Mouse (Mus musculus) intestine, embryonic 14.5 days (tissue): ENCODE measurements around the gene Pxylp1. TPM values are rescaled to one million over a fixed set of nuclear protein-coding genes. Genes with fewer than 3 reads are reported as not detected.

Source experiments
- ATAC-seq: fragments of 200-750 bp; cut with Nextera tagmentation; replicated peaks from 2 replicates; pipeline ENCODE4 v1.8.0; 2017; ENCODE audit warnings: low read depth, moderate number of reproducible peaks, moderate TSS enrichment, moderate library complexity; ENCODE audit not compliant: low FRiP score, low TSS enrichment
- DNase-seq: peaks from one replicate; pipeline ENCODE4 v3.0.0-alpha.2; 2018; ENCODE audit warnings: low spot score
- H3K27ac ChIP-seq: fragments of 300-500 bp; sonication (generic); 2 replicates; pipeline ENCODE4 v1.5.1; 2014; ENCODE audit warnings: low read depth, mild to moderate bottlenecking, control low read depth
- H3K27me3 ChIP-seq: fragments of 300-500 bp; sonication (generic); replicated peaks from 2 replicates; pipeline ENCODE4 v1.6.1; 2014; ENCODE audit warnings: low read length, control low read depth; ENCODE audit not compliant: control insufficient read depth, insufficient read depth
- H3K36me3 ChIP-seq: fragments of 300-500 bp; sonication (generic); 2 replicates; pipeline ENCODE4 v1.6.1; 2014; ENCODE audit warnings: low read length, control low read depth; ENCODE audit not compliant: control insufficient read depth, insufficient read depth
- H3K4me1 ChIP-seq: fragments of 300-500 bp; sonication (generic); replicated peaks from 2 replicates; pipeline ENCODE4 v1.6.1; 2014; ENCODE audit warnings: low read length, control low read depth, mixed read lengths; ENCODE audit not compliant: control insufficient read depth, insufficient read depth
- H3K4me2 ChIP-seq: fragments of 300-500 bp; sonication (generic); 2 replicates; pipeline ENCODE4 v1.6.1; 2014; ENCODE audit warnings: low read length
- H3K4me3 ChIP-seq: fragments of 300-500 bp; sonication (generic); 2 replicates; pipeline ENCODE4 v1.5.1; 2014; ENCODE audit warnings: low read depth, low read length, control low read depth, mixed read lengths
- H3K9ac ChIP-seq: fragments of 300-500 bp; sonication (generic); 2 replicates; pipeline ENCODE4 v1.6.1; 2014; ENCODE audit warnings: mild to moderate bottlenecking, low read length
- H3K9me3 ChIP-seq: fragments of 300-500 bp; sonication (generic); 2 replicates; pipeline ENCODE4 v1.6.1; 2016; ENCODE audit warnings: low read length, control low read depth; ENCODE audit not compliant: control insufficient read depth
- WGBS: fragments of 180-500 bp; shearing (Covaris S2); extraction: QIAGEN DNeasy Blood & Tissue Kit; methylation state at CpG from one replicate; pipeline ENCODE4 v1.1.7; 2014; 5-methylcytosine and 5-hydroxymethylcytosine counted together
- polyA plus RNA-seq: library from polyadenylated mRNA; unstranded; fragments of >200 nt; fragmentation: Nextera tagmentation; extraction: Ambion mirVana; gene quantifications from 2 replicates; pipeline ENCODE4 v1.2.1, GENCODE M21; 2014

Pxylp1 gene
- polyA plus RNA-seq, 1 experiment from 2014 or later: 56.2 TPM

DNA sequence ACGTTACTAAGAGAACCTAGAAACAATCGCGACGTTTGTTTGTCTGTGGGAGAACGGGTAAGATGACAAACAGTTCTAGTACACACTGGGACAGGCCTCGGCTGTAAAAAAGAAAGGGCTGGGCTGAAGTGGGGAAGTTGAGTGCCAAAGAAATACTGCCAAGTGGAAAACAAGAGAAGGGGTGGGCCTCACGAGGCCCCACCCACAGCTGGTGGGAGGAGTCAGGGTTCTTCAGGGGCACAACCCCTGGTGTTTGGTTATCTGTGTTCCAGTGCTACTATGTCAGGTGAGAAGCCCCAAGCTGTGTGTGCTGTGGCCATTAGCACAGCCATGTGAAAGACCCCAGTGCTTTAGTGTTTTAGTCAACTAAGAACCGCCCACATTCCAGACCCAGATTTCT, 22.4 kb downstream of the Pxylp1 start:
- ATAC-seq (0 out of 2 replicates have a peak, but pooled peaks have one; percentile 25), DNase-seq (no peak)
- Histone ChIP-seq H3K4me1 (peaks cover 8% of the 10 kb centered on the region; the same call in 1 of the 2 replicates), H3K9me3 (peaks cover 4% of the 10 kb centered on the region), H3K4me3 (no peak overlapping the region), H3K36me3 (no peaks in the 10 kb centered on the region), H3K9ac (no peak overlapping the region), H3K4me2 (no peak overlapping the region), H3K27ac (0 out of 2 replicates have a peak overlapping the region, but pooled peaks have one; percentile 18), H3K27me3 (no peaks in the 10 kb centered on the region)
- WGBS: 59% methylated on average over 8 of the region's 8 CpGs

DNA sequence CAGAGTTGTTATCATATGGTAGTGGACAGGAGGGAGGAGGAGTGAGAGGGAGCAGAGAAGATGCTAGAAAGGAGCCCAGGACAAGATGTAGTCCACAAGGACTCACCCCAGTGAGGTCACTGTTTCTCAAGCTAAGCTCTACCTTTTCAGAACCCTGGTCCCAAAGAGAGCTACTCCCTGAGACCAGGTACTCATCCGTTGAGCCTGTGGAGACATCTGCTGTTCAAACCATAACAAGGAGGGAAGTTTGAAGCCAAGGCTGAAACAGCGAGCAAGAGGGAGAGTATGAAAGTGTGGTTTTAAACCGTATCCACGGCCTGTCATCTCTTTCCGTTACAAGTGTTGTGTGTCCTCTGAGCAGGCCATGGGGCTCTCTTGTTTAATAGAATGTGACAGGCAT, 22.9 kb downstream of the Pxylp1 start:
- DNase-seq: no peak
- WGBS: 89% methylated on average over 5 of the region's 5 CpGs

DNA sequence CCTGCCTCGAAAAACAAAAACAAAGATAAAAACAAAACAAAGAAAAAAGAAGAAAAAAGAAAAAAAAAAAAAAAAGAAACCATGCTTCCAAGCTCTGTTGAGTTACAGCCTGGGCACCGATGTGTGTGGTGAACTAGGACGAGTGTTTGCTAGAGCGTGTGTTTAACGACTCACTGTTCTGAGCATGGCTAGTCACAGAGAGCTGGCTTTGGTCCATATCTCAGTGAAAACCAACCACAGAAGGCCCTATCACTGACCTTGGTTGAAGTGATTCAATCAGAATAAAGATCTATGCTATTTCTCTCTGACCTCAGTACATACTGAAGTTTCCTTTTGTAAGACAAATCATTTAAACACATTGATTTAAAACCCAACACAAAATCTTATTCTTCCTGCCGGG, 23.9 kb downstream of the Pxylp1 start:
- peaks cover 4% of the 10 kb centered on the region for H3K9me3 ChIP-seq
- 70% methylated on average over 6 of the region's 6 CpGs for WGBS
- H3K9ac ChIP-seq: no peak overlapping the region
- ATAC-seq (no peak), DNase-seq (no peak)
- H3K4me2 ChIP-seq: no peak overlapping the region
- H3K27ac ChIP-seq: no peak overlapping the region
- no peaks in the 10 kb centered on the region for H3K36me3 ChIP-seq
- peaks cover 9% of the 10 kb centered on the region for H3K4me1 ChIP-seq
- no peaks in the 10 kb centered on the region for H3K27me3 ChIP-seq
- no peak overlapping the region for H3K4me3 ChIP-seq

More for the DNA sequence above, 22.9 kb downstream of the Pxylp1 start:
- Histone ChIP-seq H3K4me3 (no peak overlapping the region), H3K4me1 (0 out of 2 replicates have a peak, but pooled peaks cover 7% of the 10 kb centered on the region), H3K27ac (0 out of 2 replicates have a peak overlapping the region, but pooled peaks have one; percentile 18), H3K27me3 (no peaks in the 10 kb centered on the region), H3K4me2 (no peak overlapping the region), H3K9ac (no peak overlapping the region), H3K36me3 (no peaks in the 10 kb centered on the region), H3K9me3 (peaks cover 4% of the 10 kb centered on the region)
- ATAC-seq: no peak

DNA sequence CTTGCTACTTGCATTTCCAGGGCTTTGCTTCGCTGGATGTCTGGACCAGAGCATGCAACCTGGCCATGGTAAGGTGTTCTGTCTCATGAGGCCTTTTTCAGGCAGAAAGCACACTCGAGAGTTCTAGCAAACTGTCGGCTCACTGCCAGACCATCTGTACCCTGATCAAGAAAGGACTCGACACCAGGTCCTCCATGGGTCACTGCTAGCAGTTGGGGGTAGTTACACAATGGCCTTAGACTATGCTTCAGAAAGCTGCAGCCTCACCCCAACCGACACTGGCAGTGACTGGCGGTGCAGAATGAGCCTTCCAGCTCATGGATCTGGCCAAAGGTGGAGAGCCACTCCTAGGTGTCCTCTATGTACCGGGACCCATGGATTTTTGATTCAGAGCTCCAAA, 25.3 kb downstream of the Pxylp1 start:
- H3K27me3 ChIP-seq: no peaks in the 10 kb centered on the region
- no peak overlapping the region for H3K27ac ChIP-seq
- DNase-seq: no peak
- no peak for ATAC-seq
- no peak overlapping the region for H3K9ac ChIP-seq
- no peak overlapping the region for H3K4me3 ChIP-seq
- no peaks in the 10 kb centered on the region for H3K9me3 ChIP-seq
- 76% methylated on average over 7 of the region's 7 CpGs for WGBS
- H3K4me1 ChIP-seq: peaks cover 21% of the 10 kb centered on the region
- H3K36me3 ChIP-seq: no peaks in the 10 kb centered on the region
- H3K4me2 ChIP-seq: no peak overlapping the region

GRCm38 (mm10) chr9:96866196-96866595, 26.3 kb downstream of the Pxylp1 start:
- Histone ChIP-seq H3K27ac (no peak overlapping the region), H3K4me2 (no peak overlapping the region)
- DNase-seq: no peak

DNA sequence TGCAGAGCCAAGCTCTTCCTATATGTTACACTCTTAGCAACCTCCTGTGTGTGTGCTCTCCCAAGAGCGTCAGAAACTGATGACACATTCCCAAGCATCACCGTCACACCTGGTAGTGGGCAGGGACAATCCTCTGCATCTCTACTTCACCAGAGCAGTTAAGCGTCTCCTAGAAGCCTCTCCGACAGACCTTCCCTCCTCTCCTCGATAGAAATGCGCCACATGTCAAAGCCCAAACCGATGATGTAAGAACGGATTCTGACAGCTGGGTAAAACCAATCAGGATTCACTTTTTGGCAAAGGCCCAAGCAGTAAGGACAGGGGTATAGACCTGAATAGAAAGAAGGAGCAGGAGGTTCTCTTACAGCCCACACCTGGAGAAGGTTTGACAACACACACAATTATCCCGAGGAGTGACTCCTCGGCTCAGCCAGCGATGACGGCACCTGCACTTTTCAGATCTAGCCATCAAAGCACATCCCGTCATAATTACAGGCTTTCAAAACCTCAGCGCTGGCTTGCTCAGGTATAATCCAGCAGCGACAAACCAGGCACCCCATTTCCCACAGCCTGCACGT, 26.9 kb downstream of the Pxylp1 start:
- Histone ChIP-seq H3K4me3 (no peak overlapping the region), H3K27ac (no peak overlapping the region), H3K9me3 (no peaks in the 10 kb centered on the region), H3K36me3 (no peaks in the 10 kb centered on the region), H3K27me3 (no peaks in the 10 kb centered on the region), H3K4me2 (no peak overlapping the region), H3K9ac (no peak overlapping the region), H3K4me1 (peaks cover 23% of the 10 kb centered on the region)
- no peak for ATAC-seq
- no peak for DNase-seq
- WGBS: 82% methylated on average over 16 of the region's 16 CpGs

More at GRCm38 (mm10) chr9:96866196-96866595, 26.3 kb downstream of the Pxylp1 start:
- Histone ChIP-seq H3K4me3 (no peak overlapping the region), H3K9ac (no peak overlapping the region), H3K9me3 (no peaks in the 10 kb centered on the region), H3K4me1 (peaks cover 23% of the 10 kb centered on the region), H3K36me3 (no peaks in the 10 kb centered on the region), H3K27me3 (no peaks in the 10 kb centered on the region)
- no peak for ATAC-seq
- WGBS: 93% methylated on average over 5 of the region's 5 CpGs

- Histone ChIP-seq H3K4me3 (no peak overlapping the region), H3K4me2 (no peak overlapping the region), H3K4me1 (peaks cover 16% of the 10 kb centered on the region), H3K9ac (no peak overlapping the region), H3K27me3 (no peaks in the 10 kb centered on the region), H3K9me3 (no peaks in the 10 kb centered on the region), H3K36me3 (no peaks in the 10 kb centered on the region), H3K27ac (no peak overlapping the region)
- ATAC-seq (no peak), DNase-seq (no peak)
- WGBS: 54% methylated on average over 3 of the region's 3 CpGs
These were observed 28.9 kb downstream of the Pxylp1 start for GRCm38 (mm10) chr9:96863539-96863938.

DNA sequence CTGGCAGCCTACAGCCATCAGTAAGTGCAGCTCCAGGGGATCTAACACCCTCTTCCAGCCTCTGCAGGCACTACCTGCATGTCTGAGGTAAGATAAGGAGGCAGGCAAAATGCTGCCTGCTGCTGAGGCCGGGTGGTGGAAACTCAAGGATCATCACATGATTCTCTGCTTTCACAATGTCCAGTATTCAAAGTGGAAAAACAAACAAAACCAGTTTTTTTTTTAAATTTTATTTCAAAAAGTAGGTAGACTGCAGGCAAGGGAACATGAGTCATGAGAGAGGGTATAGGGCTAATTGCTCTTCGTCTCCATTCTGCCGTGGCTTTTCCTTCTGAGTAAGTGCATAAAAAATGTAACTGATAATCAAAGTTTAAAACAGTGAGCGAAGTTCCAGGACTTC, 29.6 kb downstream of the Pxylp1 start:
- no peak for ATAC-seq
- H3K4me3 ChIP-seq: no peak overlapping the region
- H3K9ac ChIP-seq: no peak overlapping the region
- no peaks in the 10 kb centered on the region for H3K9me3 ChIP-seq
- H3K27me3 ChIP-seq: no peaks in the 10 kb centered on the region
- WGBS: 45% methylated on average over 4 of the region's 4 CpGs
- H3K4me2 ChIP-seq: no peak overlapping the region
- peak overlapping the region; percentile 74; the same call in 1 of the 2 replicates for H3K27ac ChIP-seq
- peaks cover 16% of the 10 kb centered on the region for H3K4me1 ChIP-seq
- H3K36me3 ChIP-seq: no peaks in the 10 kb centered on the region
- no peak for DNase-seq

DNA sequence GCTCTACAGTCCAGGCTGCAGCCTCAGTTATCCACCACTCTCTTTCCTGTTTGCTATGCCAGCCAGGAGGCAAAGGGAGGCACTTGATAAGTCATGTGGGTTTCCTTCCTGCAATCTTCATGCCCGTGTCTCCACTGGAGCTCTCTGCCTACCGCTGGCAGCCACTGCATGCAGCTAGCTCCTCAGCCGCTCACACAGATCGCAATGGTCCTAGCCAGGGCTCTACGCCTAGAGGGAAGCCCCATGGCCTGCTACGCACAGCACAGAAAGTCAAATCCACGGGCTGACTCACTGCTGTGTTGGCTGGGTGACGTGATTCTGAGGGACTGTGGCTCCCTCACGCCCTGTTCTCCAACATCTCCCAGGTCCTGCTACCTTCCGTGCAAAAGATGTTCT, 31.4 kb downstream of the Pxylp1 start:
- Histone ChIP-seq H3K4me2 (peak overlapping the region; percentile 6; the same call in 1 of the 2 replicates), H3K36me3 (no peaks in the 10 kb centered on the region), H3K4me1 (peaks cover 16% of the 10 kb centered on the region), H3K27ac (peak overlapping the region; percentile 74), H3K9me3 (no peaks in the 10 kb centered on the region), H3K9ac (no peak overlapping the region), H3K27me3 (no peaks in the 10 kb centered on the region), H3K4me3 (no peak overlapping the region)
- ATAC-seq (0 out of 2 replicates have a peak, but pooled peaks have one; percentile 18), DNase-seq (no peak)
- WGBS: 52% methylated on average over 10 of the region's 10 CpGs
